Mouse (Mus musculus): ENCODE data around the gene Nadk2.

Nadk2 gene

DNA sequence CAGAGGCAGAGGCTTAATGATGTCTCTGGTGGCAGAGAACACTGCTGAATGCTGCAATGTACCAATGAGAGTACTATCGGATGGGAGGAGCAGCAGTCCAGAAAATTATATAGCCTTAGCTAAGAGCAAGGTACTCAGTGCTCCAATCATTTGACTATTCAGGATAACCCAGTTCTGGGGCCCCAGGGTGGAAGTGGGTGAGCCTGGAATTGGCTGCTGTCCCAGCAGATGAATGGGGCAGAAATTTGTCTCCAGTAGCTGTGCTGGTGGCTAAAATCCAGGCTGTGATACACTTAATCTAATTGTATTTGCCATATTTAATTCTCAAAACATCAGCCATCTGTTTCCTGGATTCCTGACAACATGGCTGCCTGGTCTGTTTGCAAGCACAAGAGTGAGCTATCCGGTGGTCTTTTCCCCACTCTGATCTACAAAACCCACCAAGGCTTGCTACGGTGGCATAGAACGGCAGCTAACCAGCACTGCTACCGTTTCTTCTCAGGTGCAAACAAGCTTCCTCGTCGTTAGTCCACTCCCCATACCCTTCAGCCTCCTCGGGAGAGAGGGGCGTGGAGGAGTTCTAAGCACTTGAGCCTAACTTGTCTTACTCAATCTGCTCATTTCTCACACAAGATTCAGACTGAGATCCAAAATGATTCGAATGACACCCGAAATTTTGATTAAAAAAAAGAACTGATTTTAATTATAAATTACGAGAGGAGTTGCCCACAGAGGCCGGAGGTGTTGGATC, 61.8 kb downstream of the Nadk2 start:
- peak; percentile 34 to 49 for DNase-seq

DNA sequence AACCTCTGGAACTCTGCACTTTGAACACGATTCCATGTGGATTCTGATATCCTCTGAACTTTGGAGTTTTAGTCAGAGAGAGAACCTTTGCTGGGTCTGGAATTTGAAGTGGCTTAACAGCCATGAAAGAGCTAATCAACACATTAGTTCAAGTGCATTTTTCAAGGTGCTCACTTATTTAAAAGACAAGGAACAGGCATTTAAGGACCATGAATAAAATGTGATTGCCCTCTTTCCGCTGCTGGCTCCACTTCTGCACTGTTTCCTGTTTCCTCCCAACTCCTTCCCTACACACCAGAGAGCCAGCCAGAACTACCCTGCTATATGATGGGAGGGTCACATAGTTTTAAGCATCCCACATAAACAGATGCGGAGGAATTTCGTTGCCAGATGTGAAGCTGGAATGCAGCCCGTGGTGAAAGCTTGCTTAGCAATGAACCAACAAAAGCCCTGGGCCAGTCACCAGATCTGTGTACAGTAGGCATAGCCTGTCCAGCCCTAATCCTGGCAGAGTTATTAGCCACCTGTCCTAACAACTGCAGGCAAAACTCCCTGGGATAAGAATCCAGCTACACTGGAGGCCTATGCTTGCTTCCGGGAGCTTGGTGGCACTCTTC, 63.9 kb downstream of the Nadk2 start:
- DNase-seq, result no peak

DNA sequence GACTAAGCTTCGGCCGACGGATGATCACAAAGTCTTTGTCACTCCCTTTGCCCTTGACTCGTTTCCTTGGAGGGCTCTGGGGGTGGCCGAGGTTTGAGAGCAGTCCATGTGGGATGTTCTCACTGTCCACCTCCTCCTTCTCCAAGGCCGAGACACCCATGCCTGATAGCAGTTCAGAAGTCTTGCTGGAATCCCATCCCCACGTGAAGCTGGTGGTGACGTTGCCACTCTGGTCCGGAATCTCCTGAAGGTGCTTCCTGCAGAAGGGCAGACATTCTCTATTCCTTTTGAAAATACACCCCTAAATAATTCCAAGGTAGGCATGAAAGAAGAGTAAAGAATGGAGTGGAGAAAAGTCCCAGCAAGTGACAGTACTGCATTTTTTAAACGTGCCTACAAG, 68.4 kb downstream of the Nadk2 start:
- peak in 1 of 2 experiments; percentile 13 for DNase-seq

DNA sequence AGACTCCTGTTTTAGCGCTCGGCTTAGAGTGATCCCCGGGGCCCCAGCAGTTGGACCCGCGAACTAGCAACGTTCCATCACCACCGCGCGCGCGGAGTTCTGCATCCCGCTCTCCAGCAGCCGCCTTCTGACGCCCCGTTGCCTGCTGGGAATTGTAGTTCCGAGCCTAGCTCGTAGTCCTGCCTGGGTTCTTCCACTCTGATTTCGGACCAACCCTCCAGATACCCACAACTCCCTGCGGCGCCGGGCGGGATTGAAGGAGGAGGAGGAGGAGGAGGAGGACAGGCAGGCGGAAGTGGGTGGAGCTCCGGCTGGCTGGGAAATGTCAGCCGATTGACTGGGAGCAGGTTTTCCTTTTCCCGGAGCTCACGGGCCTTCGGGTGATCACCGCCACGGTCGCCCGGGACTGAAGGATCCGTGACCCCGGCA, 69.2 kb downstream of the Nadk2 start, which contains the start of gene Lmbrd2:
Lmbrd2 (plus strand) TSS at position 299 of the 429 bp plus-strand sequence.
- peak; percentile 96 to 97 for DNase-seq

DNA sequence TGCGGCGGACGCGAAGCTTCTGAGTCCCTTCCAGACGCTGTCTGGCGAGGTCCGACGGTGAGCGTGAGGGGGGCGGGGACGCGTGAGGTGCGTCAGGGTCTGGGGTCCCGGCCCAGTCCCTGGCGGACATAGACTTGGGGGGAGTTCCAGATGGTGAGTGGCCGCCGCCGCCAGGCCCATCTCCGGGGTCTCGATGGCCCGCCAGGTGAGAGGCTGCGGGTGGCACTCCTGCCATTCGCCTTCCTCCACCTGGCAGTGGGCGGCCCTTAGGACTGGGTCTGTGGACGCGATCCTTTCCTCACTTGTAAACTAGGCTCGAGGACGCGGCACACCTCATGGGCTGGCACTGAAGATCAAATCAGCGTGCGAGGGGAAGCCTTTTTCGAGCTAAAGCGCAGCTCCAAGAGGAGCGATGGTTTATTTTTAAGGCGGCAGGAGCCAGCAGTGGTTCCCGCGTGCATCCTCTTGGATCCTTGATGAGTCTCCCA, 69.7 kb downstream of the Nadk2 start:
- peak in 1 of 2 experiments; percentile 60 for DNase-seq

DNA sequence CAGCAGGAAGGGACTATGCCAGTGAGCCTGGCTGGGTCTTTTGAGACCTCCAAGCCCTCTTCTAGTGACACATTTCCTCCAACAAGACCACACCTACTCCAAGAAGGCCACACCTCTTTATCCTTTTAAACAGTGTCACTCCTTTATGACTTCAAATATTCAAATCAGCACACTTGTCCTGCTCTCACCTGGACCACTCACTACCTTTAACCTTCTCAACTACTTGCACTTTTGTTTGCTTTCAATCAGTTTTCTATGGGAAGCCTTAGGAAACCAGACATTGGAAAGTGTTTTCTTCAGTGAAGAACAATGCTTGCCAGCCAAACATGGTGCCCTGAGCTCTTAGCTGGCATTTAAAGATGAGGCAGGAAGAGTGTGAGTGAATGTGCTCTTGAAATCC, 84.3 kb downstream of the Nadk2 start, which contains the start of gene Skp2:
Skp2 (minus strand) TSS at position 101 of the 400 bp plus-strand sequence.
- no peak for DNase-seq
